Mouse (Mus musculus) liver, postnatal 0 days (tissue): ENCODE measurements around the gene Zfp580. TPM values are rescaled to one million over a fixed set of nuclear protein-coding genes. Genes with fewer than 3 reads are reported as not detected.

Source experiments
- ATAC-seq: fragments of 200-750 bp; cut with Nextera tagmentation; 2 replicates; pipeline ENCODE4 v1.8.0; 2017; ENCODE audit warnings: mild to moderate bottlenecking, moderate library complexity
- DNase-seq: peaks from one replicate; pipeline ENCODE4 v3.0.0-alpha.2; 2016
- H3K27ac ChIP-seq: fragments of 300-500 bp; sonication (generic); 2 replicates; pipeline ENCODE4 v1.5.1; 2014; ENCODE audit warnings: antibody characterized with exemption, moderate library complexity, mild to moderate bottlenecking, low read depth
- H3K27me3 ChIP-seq: fragments of 300-500 bp; sonication (generic); 2 replicates; pipeline ENCODE4 v1.6.1; 2014; ENCODE audit warnings: low read length, control low read depth, mixed read lengths; ENCODE audit not compliant: insufficient read depth
- H3K36me3 ChIP-seq: fragments of 300-500 bp; sonication (generic); replicated peaks from 2 replicates; pipeline ENCODE4 v1.6.1; 2014; ENCODE audit warnings: mild to moderate bottlenecking, control low read depth, low read length, moderate library complexity, mixed read lengths; ENCODE audit not compliant: insufficient read depth
- H3K4me1 ChIP-seq: fragments of 300-500 bp; sonication (generic); 2 replicates; pipeline ENCODE4 v1.6.1; 2014; ENCODE audit warnings: antibody characterized with exemption, mild to moderate bottlenecking, control low read depth; ENCODE audit not compliant: insufficient read depth
- H3K4me2 ChIP-seq: fragments of 300-500 bp; sonication (generic); 2 replicates; pipeline ENCODE4 v1.6.1; 2014; ENCODE audit warnings: low read depth, mild to moderate bottlenecking, low read length, moderate library complexity, mixed read lengths
- H3K4me3 ChIP-seq: fragments of 300-500 bp; sonication (generic); 2 replicates; pipeline ENCODE4 v1.5.1; 2014; ENCODE audit warnings: low read depth, low read length
- H3K9ac ChIP-seq: fragments of 300-500 bp; sonication (generic); replicated peaks from 2 replicates; pipeline ENCODE4 v1.6.1; 2014; ENCODE audit warnings: mild to moderate bottlenecking, moderate library complexity
- H3K9me3 ChIP-seq: fragments of 300-500 bp; sonication (generic); 2 replicates; pipeline ENCODE4 v1.6.1; 2016; ENCODE audit warnings: mild to moderate bottlenecking, control low read depth, low read length, mixed read lengths
- CTCF ChIP-seq: sonication (generic); IDR thresholded peaks from 2 replicates; pipeline ENCODE4 v1.5.1; 2016; ENCODE audit warnings: antibody characterized with exemption, low read depth
- EP300 ChIP-seq: IDR thresholded peaks from 2 replicates; pipeline ENCODE4 v1.6.1; 2016; ENCODE audit warnings: antibody characterized with exemption, low read depth, mild to moderate bottlenecking
- WGBS: fragments of 180-500 bp; shearing (Covaris S2); extraction: QIAGEN DNeasy Blood & Tissue Kit; methylation state at CpG from one replicate; pipeline ENCODE4 v1.1.7; 2014; ENCODE audit not compliant: insufficient replicate concordance; 5-methylcytosine and 5-hydroxymethylcytosine counted together
- polyA plus RNA-seq: library from polyadenylated mRNA; unstranded; fragments of >200 nt; fragmentation: Nextera tagmentation; extraction: Ambion mirVana; gene quantifications from 2 replicates; pipeline ENCODE4 v1.2.1, GENCODE M21; 2015

Zfp580 gene
- polyA plus RNA-seq, 1 experiment from 2014 or later, result 3.2 TPM

DNA sequence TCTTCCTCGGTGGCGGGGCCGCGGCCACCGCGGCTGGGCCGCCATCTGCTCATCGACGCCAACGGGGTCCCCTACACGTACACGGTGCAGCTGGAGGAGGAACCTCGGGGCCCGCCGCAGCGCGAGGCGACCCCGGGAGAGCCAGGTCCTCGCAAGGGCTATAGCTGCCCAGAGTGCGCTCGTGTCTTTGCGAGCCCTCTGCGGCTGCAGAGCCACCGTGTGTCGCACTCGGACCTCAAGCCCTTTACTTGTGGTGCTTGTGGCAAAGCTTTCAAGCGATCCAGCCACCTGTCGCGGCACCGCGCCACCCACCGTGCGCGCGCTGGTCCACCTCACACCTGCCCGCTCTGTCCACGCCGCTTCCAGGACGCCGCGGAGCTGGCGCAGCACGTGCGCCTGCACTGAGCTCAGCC, 1.6 kb downstream of the Zfp580 start:
- WGBS, result 4% methylated on average over 38 of the region's 45 CpGs
- no peaks in the 10 kb centered on the region for H3K9me3 ChIP-seq
- H3K27ac ChIP-seq, result no peak overlapping the region
- H3K4me1 ChIP-seq, result peaks cover 25% of the 10 kb centered on the region
- 0 out of 2 replicates have a peak overlapping the region, but pooled peaks have one; percentile 13 for H3K9ac ChIP-seq
- H3K4me3 ChIP-seq, result peak overlapping the region; percentile 21
- H3K36me3 ChIP-seq, result no peaks in the 10 kb centered on the region
- DNase-seq, result no peak
- ATAC-seq, result no peak
- peaks cover 74% of the 10 kb centered on the region for H3K27me3 ChIP-seq
- TF ChIP-seq CTCF (no peak), EP300 (no peak)
- peak overlapping the region; percentile 81 for H3K4me2 ChIP-seq

DNA sequence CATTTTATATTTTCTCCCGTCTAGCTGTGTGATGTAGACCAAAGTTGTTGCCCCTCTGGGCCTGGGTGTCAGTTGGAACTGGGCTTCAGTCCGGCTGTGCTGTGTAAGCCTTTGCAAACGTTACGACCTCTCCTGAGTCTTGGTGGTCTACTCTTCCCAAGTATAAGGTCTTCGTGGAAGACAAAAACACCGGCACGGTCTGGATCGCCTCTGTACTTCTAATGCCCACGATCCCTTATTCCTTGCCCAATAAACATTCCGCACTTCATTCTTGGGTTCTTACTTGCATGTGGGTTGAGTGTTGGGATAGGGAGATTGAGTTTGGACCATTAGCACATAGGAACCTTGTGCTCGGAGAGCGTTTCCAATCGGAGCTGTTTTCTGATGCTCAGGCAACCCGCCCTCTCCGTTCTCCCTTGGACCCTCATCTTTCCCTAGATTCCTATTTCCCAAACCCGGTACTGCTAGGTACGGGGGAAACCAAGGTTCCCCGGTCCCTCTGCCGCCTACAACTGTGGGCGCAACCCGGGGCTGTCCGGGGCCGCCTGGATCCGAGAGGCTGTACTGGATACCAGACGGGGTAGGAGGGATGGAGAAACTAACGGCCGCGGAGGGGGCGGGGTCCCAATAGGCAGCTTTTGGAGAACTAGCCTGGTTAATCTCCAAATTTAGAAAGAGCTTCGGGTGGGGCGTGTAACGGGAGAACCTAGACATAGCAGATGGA, 2.3 kb downstream of the Zfp580 start:
- H3K4me2 ChIP-seq, result peak overlapping the region; percentile 81
- peaks cover 74% of the 10 kb centered on the region for H3K27me3 ChIP-seq
- H3K9ac ChIP-seq, result no peak overlapping the region
- ATAC-seq (no peak), DNase-seq (no peak)
- no peaks in the 10 kb centered on the region for H3K36me3 ChIP-seq
- no peaks in the 10 kb centered on the region for H3K9me3 ChIP-seq
- WGBS, result 12% methylated on average over 32 of the region's 32 CpGs
- no peak overlapping the region for H3K27ac ChIP-seq
- H3K4me3 ChIP-seq, result peak overlapping the region; percentile 17; the same call in 1 of the 2 replicates
- TF ChIP-seq EP300, result no peak
- no peak for TF ChIP-seq CTCF
- H3K4me1 ChIP-seq, result peaks cover 25% of the 10 kb centered on the region

DNA sequence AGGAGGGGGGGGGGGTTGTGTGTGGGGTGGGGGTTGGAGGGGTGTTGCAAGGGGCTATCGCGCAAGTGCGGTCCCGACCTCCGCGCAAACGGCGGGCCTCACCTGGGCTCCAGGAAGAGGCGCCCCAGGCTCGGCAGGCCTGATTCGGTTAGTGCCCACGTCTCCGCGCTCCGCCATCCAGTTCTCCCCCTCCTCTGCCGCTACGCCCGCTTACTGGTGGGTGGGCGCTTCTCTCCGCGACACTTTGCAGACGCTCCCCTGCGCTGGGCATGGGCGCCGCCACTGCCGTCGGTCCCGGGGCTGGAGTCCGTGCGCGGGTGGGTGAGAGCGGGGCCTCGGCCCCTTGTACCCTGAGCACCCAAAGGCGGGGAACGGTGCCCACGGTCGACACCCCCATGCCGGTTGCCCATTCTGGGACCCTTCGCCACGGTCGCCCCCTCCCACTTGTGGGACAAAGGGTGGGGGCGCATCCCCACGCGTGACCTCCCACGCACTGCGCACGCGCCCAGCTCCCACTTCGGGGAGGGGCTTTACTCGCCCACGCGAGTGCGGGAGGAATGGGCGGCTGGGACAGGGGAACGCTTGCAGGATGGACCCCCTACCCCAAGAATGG, 5.4 kb downstream of the Zfp580 start:
- WGBS, result 5% methylated on average over 48 of the region's 55 CpGs
- no peak for ATAC-seq
- Histone ChIP-seq H3K4me1 (peaks cover 25% of the 10 kb centered on the region), H3K9me3 (no peaks in the 10 kb centered on the region), H3K9ac (no peak overlapping the region), H3K4me2 (peak overlapping the region; percentile 27; the same call in 1 of the 2 replicates), H3K4me3 (no peak overlapping the region; the same call in 1 of the 2 replicates), H3K27ac (no peak overlapping the region), H3K36me3 (no peaks in the 10 kb centered on the region), H3K27me3 (peaks cover 60% of the 10 kb centered on the region)
- DNase-seq, result no peak
- TF ChIP-seq EP300 (no peak), CTCF (no peak)

DNA sequence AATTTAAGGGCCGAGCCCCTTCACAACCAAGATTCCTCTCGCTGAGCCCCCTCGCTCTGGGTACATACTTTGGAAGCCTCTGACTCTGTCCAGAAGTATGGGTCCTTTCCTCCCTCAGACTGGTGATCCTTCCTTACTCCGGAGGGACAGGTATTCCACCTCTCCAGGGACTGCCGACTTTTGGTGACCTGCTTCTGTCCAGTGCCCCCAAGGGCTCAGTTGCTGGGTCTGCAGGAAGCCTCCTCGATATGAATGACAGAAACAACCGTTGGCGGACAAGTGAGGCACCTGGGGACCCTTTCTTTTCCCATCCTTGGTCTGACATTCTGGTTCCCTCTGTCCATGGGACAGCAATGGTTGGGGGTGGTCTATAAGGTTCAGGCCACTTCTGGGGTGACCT, 6.0 kb downstream of the Zfp580 start:
- Histone ChIP-seq H3K4me2 (no peak overlapping the region), H3K9ac (no peak overlapping the region), H3K4me3 (no peak overlapping the region), H3K27ac (no peak overlapping the region), H3K9me3 (no peaks in the 10 kb centered on the region), H3K4me1 (peaks cover 23% of the 10 kb centered on the region), H3K27me3 (peaks cover 54% of the 10 kb centered on the region), H3K36me3 (no peaks in the 10 kb centered on the region)
- TF ChIP-seq CTCF (no peak), EP300 (no peak)
- DNase-seq (no peak), ATAC-seq (no peak)
- 37% methylated on average over 8 of the region's 8 CpGs for WGBS

DNA sequence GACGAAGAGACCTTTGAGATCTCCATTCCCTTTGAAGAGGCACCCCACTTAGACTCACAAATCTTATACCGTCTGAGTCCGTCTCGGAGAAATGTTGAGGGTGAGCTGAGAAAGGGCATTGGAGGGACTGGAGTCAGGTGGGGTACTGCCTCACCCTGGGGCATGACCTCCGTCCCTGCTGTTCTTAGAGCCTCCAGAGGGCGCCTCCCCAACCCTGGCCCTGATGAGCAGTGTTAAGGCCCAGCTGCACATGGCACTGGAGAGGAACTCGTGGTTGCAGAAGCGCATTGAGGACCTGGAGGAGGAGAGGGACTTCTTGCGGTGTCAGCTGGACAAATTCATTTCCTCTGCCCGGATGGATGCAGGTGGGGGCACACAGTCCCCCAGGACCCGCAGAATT, 6.5 kb downstream of the Zfp580 start:
- 29% methylated on average over 11 of the region's 11 CpGs for WGBS
- Histone ChIP-seq H3K27me3 (peaks cover 50% of the 10 kb centered on the region), H3K27ac (no peak overlapping the region), H3K4me3 (no peak overlapping the region), H3K9me3 (no peaks in the 10 kb centered on the region), H3K9ac (no peak overlapping the region), H3K4me2 (no peak overlapping the region), H3K36me3 (no peaks in the 10 kb centered on the region), H3K4me1 (peaks cover 20% of the 10 kb centered on the region)
- TF ChIP-seq CTCF (peak; percentile 55), EP300 (no peak)
- peak; percentile 39 for DNase-seq
- ATAC-seq, result no peak

DNA sequence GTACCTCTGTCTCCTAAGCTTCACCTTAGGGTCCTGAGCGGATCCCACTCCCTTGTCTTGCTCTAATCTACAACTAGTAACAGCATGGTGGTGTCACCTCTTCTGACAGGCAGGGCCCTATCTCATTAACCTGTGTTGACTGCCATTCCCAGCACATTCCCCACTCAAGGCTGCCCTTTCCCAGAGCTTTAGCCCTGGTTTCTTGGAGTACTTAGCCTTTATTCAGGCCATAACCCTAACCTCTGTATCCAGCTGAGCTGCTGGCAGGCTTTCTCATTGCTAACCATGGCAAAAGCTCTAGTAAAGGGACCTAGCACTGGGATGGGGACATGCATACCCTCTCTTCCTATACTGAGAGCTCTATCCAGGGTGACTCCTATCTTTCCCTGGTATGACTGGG, 7.3 kb downstream of the Zfp580 start:
- no peak for ATAC-seq
- peaks cover 42% of the 10 kb centered on the region for H3K27me3 ChIP-seq

More for the DNA sequence above, 7.3 kb downstream of the Zfp580 start:
- Histone ChIP-seq H3K9ac (no peak overlapping the region), H3K4me2 (no peak overlapping the region), H3K4me1 (peaks cover 16% of the 10 kb centered on the region), H3K9me3 (no peaks in the 10 kb centered on the region), H3K4me3 (no peak overlapping the region), H3K36me3 (no peaks in the 10 kb centered on the region), H3K27ac (no peak overlapping the region)
- TF ChIP-seq CTCF (no peak), EP300 (no peak)
- WGBS, result 83% methylated on average over 1 of the region's 1 CpGs
- DNase-seq, result no peak
